Mouse (Mus musculus): Measurements from ENCODE around the gene Clec12b. TPM values are rescaled to one million over a fixed set of nuclear protein-coding genes. Genes with fewer than 3 reads are reported as not detected.

The Clec12b gene
- not detected in 2 replicates for polyA plus RNA-seq (2014; fragmentation: Nextera tagmentation; extraction: Ambion mirVana)

DNA sequence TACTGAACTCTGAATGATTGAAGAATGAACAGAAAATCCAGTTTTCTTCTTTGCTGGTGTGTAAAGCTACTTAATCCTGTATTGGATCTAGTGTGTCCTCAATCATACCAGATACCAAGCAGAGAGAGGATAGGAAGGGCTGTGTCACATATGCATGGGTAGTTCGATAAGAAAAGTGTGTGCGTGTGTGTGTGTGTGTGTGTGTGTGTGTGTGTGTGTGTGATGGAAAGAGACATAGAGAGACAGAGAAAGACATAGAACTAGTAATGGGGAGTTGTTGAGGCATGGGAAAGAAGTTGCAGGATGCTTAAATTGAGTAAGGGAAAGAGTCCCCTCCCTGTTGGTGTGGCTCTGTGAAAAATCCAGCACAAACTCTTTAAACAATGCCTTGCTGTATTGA is at the start of gene Clec12b:
TSS of gene Clec12b (minus strand) at position 101 of the 400 bp plus-strand sequence.
- Histone ChIP-seq H3K9me3 (ENCODE audit: control insufficient read depth, low read length) (no peaks in the 10 kb centered on the region), H3K4me3 (ENCODE audit: low read depth, low read length) (no peak within 1 kb of the TSS), H3K4me1 (ENCODE audit: control insufficient read depth, insufficient read depth, low read length) (no peaks in the 10 kb centered on the region), H3K4me2 (no peak within 1 kb of the TSS), H3K36me3 (ENCODE audit: control insufficient read depth, insufficient read depth, low read length) (no peaks in the 10 kb centered on the region), H3K27ac (ENCODE audit: low read depth, low read length) (no peak within 1 kb of the TSS), H3K9ac (ENCODE audit: low read length) (no peak within 1 kb of the TSS), H3K27me3 (ENCODE audit: control insufficient read depth, insufficient read depth, low read length) (no peaks in the 10 kb centered on the region)
- no peak for ATAC-seq (ENCODE audit: low FRiP score)
- 86% methylated on average over 2 of the region's 2 CpGs for WGBS
- no peak for DNase-seq (ENCODE audit: low spot score, missing footprints)

DNA sequence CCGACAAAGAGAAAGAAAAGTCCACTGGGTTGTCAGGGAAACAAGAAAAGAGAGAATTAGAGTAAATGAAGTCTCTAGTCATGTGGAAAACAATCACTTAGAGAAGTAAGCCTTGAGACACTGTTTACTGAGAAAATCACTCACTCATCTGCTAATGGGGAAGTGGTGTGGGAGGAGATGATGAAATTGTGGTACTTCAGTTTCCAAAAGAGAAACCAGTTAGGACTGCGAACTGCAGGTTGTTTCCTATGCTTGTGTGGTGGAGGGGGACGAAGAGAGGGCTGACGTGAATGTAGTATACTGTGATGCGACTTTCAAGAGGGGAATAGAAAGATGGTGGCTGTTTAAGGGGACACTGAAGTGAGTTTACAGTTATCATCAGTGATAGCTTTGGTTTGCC is 48.6 kb upstream of the Clec12b start:
- Histone ChIP-seq H3K27ac (ENCODE audit: low read depth, low read length) (no peak overlapping the region), H3K9me3 (ENCODE audit: control insufficient read depth, low read length) (no peaks in the 10 kb centered on the region), H3K27me3 (ENCODE audit: control insufficient read depth, insufficient read depth, low read length) (no peaks in the 10 kb centered on the region), H3K36me3 (ENCODE audit: control insufficient read depth, insufficient read depth, low read length) (no peaks in the 10 kb centered on the region), H3K4me2 (no peak overlapping the region), H3K9ac (ENCODE audit: low read length) (no peak overlapping the region), H3K4me3 (ENCODE audit: low read depth, low read length) (no peak overlapping the region), H3K4me1 (ENCODE audit: control insufficient read depth, insufficient read depth, low read length) (no peaks in the 10 kb centered on the region)
- WGBS = 54% methylated on average over 5 of the region's 5 CpGs
- no peak for DNase-seq (ENCODE audit: low spot score, missing footprints)
- ATAC-seq (ENCODE audit: low FRiP score) = no peak

DNA sequence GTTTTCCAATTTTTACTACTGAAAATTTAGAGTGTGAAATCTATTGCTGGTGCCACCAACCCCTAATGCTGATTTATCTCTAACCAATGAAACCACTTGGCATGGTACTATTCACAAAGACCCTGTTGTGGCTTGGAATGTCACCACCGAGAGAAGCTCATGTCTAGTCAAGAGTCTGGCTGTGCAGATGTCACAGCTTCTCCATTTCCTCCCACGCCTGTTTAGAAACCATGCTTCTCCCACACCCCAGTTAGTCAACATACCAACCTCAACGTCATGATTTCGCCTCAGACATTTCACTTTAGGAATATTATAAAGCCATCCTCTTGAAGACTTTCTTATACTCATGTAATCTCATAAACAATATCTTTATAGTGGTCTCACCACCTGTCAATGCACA is 41.6 kb upstream of the Clec12b start:
- WGBS = 88% methylated on average over 4 of the region's 4 CpGs
- H3K4me1 ChIP-seq (ENCODE audit: control insufficient read depth, insufficient read depth, low read length) = no peaks in the 10 kb centered on the region
- H3K27ac ChIP-seq (ENCODE audit: low read depth, low read length) = no peak overlapping the region
- H3K9me3 ChIP-seq (ENCODE audit: control insufficient read depth, low read length) = no peaks in the 10 kb centered on the region
- no peak overlapping the region for H3K4me3 ChIP-seq (ENCODE audit: low read depth, low read length)
- no peaks in the 10 kb centered on the region for H3K36me3 ChIP-seq (ENCODE audit: control insufficient read depth, insufficient read depth, low read length)
- no peaks in the 10 kb centered on the region for H3K27me3 ChIP-seq (ENCODE audit: control insufficient read depth, insufficient read depth, low read length)
- no peak for DNase-seq (ENCODE audit: low spot score, missing footprints)
- H3K9ac ChIP-seq (ENCODE audit: low read length) = no peak overlapping the region
- H3K4me2 ChIP-seq = no peak overlapping the region
- no peak for ATAC-seq (ENCODE audit: low FRiP score)

DNA sequence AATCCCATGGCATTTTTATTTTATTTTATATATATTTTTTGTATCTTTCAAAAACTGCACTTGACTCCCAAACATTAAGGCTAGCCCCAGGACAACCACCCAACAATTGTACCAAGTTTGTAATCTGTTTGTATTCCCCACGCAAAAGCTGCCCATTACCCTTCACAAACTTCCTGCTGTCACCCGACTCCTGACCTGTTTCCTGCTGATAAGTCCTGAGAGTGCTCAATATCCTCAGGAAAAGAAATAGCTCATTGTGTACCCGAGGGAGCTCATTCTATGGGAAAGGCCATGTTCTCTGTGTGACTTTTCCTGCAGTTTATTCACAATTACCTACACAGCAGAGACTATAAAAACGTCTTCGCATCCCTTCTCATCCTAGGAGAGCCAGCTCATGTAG is 40.1 kb upstream of the Clec12b start:
- 47% methylated on average over 5 of the region's 5 CpGs for WGBS
- DNase-seq (ENCODE audit: low spot score, missing footprints) = no peak

DNA sequence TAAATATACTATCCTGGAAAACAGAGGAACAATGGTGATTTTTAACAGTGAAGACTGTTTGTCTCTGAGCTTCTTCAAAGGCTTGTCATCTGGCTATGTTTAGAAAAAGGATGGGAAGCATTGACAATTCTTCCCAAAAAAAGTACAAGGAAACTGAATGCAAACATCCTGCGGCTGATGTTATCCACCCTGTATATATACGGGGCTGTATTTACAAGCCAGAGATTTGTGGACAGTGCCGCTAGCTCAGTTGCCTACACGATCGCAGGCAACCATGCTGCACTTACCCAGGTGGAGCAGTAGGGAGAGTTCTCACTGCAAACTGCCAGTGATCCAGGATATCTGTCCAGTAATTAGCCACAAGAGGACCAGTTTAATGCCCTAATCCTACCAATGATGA is 39.5 kb upstream of the Clec12b start:
- Histone ChIP-seq H3K4me2 (no peak overlapping the region), H3K9ac (ENCODE audit: low read length) (no peak overlapping the region), H3K4me3 (ENCODE audit: low read depth, low read length) (no peak overlapping the region), H3K4me1 (ENCODE audit: control insufficient read depth, insufficient read depth, low read length) (no peaks in the 10 kb centered on the region), H3K9me3 (ENCODE audit: control insufficient read depth, low read length) (no peaks in the 10 kb centered on the region), H3K27me3 (ENCODE audit: control insufficient read depth, insufficient read depth, low read length) (no peaks in the 10 kb centered on the region), H3K27ac (ENCODE audit: low read depth, low read length) (no peak overlapping the region), H3K36me3 (ENCODE audit: control insufficient read depth, insufficient read depth, low read length) (no peaks in the 10 kb centered on the region)
- WGBS = 80% methylated on average over 5 of the region's 5 CpGs
- DNase-seq (ENCODE audit: low spot score, missing footprints) (no peak), ATAC-seq (ENCODE audit: low FRiP score) (no peak)

More for the DNA sequence above, 40.1 kb upstream of the Clec12b start:
- no peak overlapping the region for H3K27ac ChIP-seq (ENCODE audit: low read depth, low read length)
- no peaks in the 10 kb centered on the region for H3K4me1 ChIP-seq (ENCODE audit: control insufficient read depth, insufficient read depth, low read length)
- H3K9me3 ChIP-seq (ENCODE audit: control insufficient read depth, low read length) = no peaks in the 10 kb centered on the region
- no peak overlapping the region for H3K4me2 ChIP-seq
- no peaks in the 10 kb centered on the region for H3K36me3 ChIP-seq (ENCODE audit: control insufficient read depth, insufficient read depth, low read length)
- no peak overlapping the region for H3K4me3 ChIP-seq (ENCODE audit: low read depth, low read length)
- no peaks in the 10 kb centered on the region for H3K27me3 ChIP-seq (ENCODE audit: control insufficient read depth, insufficient read depth, low read length)
- no peak for ATAC-seq (ENCODE audit: low FRiP score)
- no peak overlapping the region for H3K9ac ChIP-seq (ENCODE audit: low read length)

DNA sequence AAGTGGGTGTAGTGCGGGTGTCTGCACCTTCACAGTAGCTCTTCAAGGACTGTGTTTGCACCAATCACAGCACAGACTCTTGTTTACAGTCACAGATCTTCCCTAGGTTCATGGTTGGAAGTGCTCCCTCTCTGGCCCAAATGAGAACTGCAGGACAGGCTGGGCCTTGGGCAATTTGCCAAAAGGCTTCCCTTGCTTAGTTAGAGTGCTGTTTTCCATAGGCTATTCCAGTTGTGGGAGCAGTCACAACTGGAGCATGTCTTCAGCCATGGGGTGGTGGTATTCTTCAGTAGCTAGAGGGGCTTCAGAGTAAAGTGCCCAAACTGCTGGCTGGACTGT is 38.0 kb upstream of the Clec12b start:
- Histone ChIP-seq H3K27me3 (ENCODE audit: control insufficient read depth, insufficient read depth, low read length) (no peaks in the 10 kb centered on the region), H3K9me3 (ENCODE audit: control insufficient read depth, low read length) (no peaks in the 10 kb centered on the region), H3K4me3 (ENCODE audit: low read depth, low read length) (no peak overlapping the region), H3K4me2 (no peak overlapping the region), H3K27ac (ENCODE audit: low read depth, low read length) (no peak overlapping the region), H3K4me1 (ENCODE audit: control insufficient read depth, insufficient read depth, low read length) (no peaks in the 10 kb centered on the region), H3K36me3 (ENCODE audit: control insufficient read depth, insufficient read depth, low read length) (no peaks in the 10 kb centered on the region), H3K9ac (ENCODE audit: low read length) (no peak overlapping the region)
- 6% methylated on average over 1 of the region's 1 CpGs for WGBS
- ATAC-seq (ENCODE audit: low FRiP score) = peak; percentile 85
- DNase-seq (ENCODE audit: low spot score, missing footprints) = peak; percentile 98

DNA sequence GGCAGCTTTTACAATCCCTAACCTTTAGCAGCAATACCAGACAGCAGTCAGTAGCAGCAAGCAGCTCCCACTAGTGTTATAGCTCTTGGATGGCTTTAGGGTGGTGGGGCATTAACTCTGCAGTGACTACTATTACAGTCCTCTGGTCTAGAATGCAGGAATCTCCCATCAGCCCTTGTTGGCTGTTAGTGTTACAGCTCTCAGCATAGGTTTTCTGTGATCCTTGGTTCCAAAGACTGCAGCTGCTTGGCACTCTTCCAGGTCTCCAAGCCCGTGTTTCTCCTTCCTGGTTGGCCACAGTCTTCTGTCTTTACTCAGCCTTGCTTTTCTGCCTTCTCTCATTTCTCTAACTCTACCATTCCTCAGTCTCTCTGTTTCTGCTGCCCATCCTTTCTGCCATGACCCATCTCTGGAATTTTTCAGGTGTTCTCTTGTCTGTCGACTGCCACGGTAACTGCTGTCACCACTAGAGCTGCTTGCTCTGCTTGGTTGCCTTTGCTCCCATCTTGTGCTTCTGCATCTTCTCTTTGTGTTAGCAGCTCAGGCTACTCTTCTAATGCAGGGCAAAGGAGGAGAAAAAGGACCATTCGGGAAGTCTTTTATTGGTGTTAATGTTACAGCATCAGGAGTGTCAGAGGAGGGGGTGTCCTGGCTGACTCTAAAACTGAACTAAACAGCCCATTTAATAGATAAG is 37.5 kb upstream of the Clec12b start:
- H3K9me3 ChIP-seq (ENCODE audit: control insufficient read depth, low read length) = no peaks in the 10 kb centered on the region
- 62% methylated on average over 4 of the region's 4 CpGs for whole genome bisulfite sequencing
- H3K4me1 ChIP-seq (ENCODE audit: control insufficient read depth, insufficient read depth, low read length) = no peaks in the 10 kb centered on the region
- no peaks in the 10 kb centered on the region for H3K36me3 ChIP-seq (ENCODE audit: control insufficient read depth, insufficient read depth, low read length)
- no peak overlapping the region for H3K9ac ChIP-seq (ENCODE audit: low read length)
- peak; percentile 23; the same call in 1 of the 2 replicates for ATAC-seq (ENCODE audit: low FRiP score)
- no peak overlapping the region for H3K4me2 ChIP-seq
- no peak for DNase-seq (ENCODE audit: low spot score, missing footprints)
- H3K27ac ChIP-seq (ENCODE audit: low read depth, low read length) = no peak overlapping the region
- no peak overlapping the region for H3K4me3 ChIP-seq (ENCODE audit: low read depth, low read length)
- no peaks in the 10 kb centered on the region for H3K27me3 ChIP-seq (ENCODE audit: control insufficient read depth, insufficient read depth, low read length)

DNA sequence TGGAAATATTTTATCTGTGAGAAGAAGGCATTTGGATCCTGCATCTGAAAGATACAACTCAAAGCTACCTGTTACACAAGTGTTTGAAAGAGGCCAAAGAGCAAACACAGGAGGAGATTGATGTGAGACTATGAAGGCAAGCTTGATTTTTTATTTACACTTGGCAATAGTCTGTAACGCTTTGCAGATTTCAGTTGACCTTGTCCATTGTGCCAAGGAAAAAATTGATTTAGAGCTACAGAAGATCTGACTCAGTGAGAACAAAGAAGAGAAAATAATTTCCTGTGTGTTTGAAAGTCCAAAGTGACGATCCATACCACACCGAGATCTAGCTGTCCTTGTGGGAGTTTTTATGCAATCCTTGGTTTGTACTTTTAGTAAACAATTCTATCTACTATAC is 36.6 kb upstream of the Clec12b start:
- H3K9me3 ChIP-seq (ENCODE audit: control insufficient read depth, low read length) = no peaks in the 10 kb centered on the region
- H3K4me3 ChIP-seq (ENCODE audit: low read depth, low read length) = no peak overlapping the region
- 89% methylated on average over 3 of the region's 3 CpGs for WGBS
- DNase-seq (ENCODE audit: low spot score, missing footprints) = no peak
- no peaks in the 10 kb centered on the region for H3K27me3 ChIP-seq (ENCODE audit: control insufficient read depth, insufficient read depth, low read length)
- no peak overlapping the region for H3K4me2 ChIP-seq
- H3K27ac ChIP-seq (ENCODE audit: low read depth, low read length) = no peak overlapping the region
- H3K4me1 ChIP-seq (ENCODE audit: control insufficient read depth, insufficient read depth, low read length) = no peaks in the 10 kb centered on the region
- ATAC-seq (ENCODE audit: low FRiP score) = no peak
- H3K36me3 ChIP-seq (ENCODE audit: control insufficient read depth, insufficient read depth, low read length) = no peaks in the 10 kb centered on the region
- no peak overlapping the region for H3K9ac ChIP-seq (ENCODE audit: low read length)

DNA sequence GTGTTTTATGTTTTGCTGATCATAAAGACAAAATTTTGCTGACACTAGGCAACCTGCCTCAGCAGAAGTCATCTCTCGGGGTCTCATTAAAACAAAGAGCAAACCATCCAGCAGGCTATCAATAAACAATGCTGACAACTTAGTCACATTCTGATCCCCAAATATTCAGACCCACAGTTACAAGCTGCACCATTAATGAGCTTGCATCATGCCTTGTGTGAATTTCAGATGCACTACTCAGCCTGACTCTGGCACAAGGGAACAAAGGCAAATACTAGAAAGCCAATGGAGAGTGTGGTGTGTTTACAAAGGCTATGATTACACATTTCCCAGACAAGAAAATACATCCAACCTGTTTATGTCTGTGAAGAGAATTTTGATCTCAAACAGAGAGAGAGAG is 28.5 kb upstream of the Clec12b start:
- no peak for ATAC-seq (ENCODE audit: low FRiP score)
- Histone ChIP-seq H3K9me3 (ENCODE audit: control insufficient read depth, low read length) (no peaks in the 10 kb centered on the region), H3K27ac (ENCODE audit: low read depth, low read length) (no peak overlapping the region), H3K4me3 (ENCODE audit: low read depth, low read length) (no peak overlapping the region), H3K36me3 (ENCODE audit: control insufficient read depth, insufficient read depth, low read length) (no peaks in the 10 kb centered on the region), H3K27me3 (ENCODE audit: control insufficient read depth, insufficient read depth, low read length) (no peaks in the 10 kb centered on the region), H3K9ac (ENCODE audit: low read length) (no peak overlapping the region), H3K4me1 (ENCODE audit: control insufficient read depth, insufficient read depth, low read length) (no peaks in the 10 kb centered on the region), H3K4me2 (no peak overlapping the region)
- 74% methylated on average over 1 of the region's 1 CpGs for WGBS
- no peak for DNase-seq (ENCODE audit: low spot score, missing footprints)
